Mouse (Mus musculus) MEL (cell line): Measurements from ENCODE around the gene Shroom1. TPM values are rescaled to one million over a fixed set of nuclear protein-coding genes. Genes with fewer than 3 reads are reported as not detected.
A peak's percentile ranks its signal among the peaks of the same experiment; 100 is the strongest.

Experiments used
- DNase-seq: peaks from one replicate; pipeline ENCODE4 v3.0.0; 2011; ENCODE audit warnings: low read depth, low spot score
- H3K27ac ChIP-seq: 2 replicates; pipeline ENCODE4 v1.5.1; 2012; ENCODE audit warnings: low read depth, mild to moderate bottlenecking, control low read depth, low read length, moderate library complexity; ENCODE audit not compliant: control insufficient read depth
- H3K27me3 ChIP-seq, 2 experiments: fragments of 150-350 bp in 1 of 2; sonication (generic) in 1 of 2; 2 replicates each; pipeline ENCODE4 v1.6.1; 2012; ENCODE audit warnings: low read length in 2 of 2, mild to moderate bottlenecking in 2 of 2, improper control_type of control experiment in 1 of 2, moderate library complexity in 1 of 2; ENCODE audit not compliant: insufficient read depth in 2 of 2, control insufficient read depth in 1 of 2
- H3K36me3 ChIP-seq, 2 experiments: 2 replicates each; pipeline ENCODE4 v1.6.1; 2012 to 2014; ENCODE audit warnings: low read length in 2 of 2, improper control_type of control experiment in 1 of 2, inconsistent platforms in 1 of 2, mild to moderate bottlenecking in 1 of 2; ENCODE audit not compliant: insufficient read depth in 2 of 2, control insufficient read depth in 1 of 2
- H3K4me1 ChIP-seq, 2 experiments: fragments of 150-350 bp in 1 of 2; sonication (generic) in 1 of 2; 2 replicates each; pipeline ENCODE4 v1.6.1; 2012; ENCODE audit warnings: low read length in 2 of 2, improper control_type of control experiment in 1 of 2, mild to moderate bottlenecking in 1 of 2; ENCODE audit not compliant: insufficient read depth in 2 of 2, control insufficient read depth in 1 of 2
- H3K4me3 ChIP-seq, 2 experiments: fragments of 150-350 bp in 1 of 2; sonication (generic) in 1 of 2; 2 replicates each; pipeline ENCODE4 v1.5.1; 2012; ENCODE audit warnings: low read depth in 2 of 2, low read length in 2 of 2, mild to moderate bottlenecking in 2 of 2, moderate library complexity in 2 of 2, control low read depth in 1 of 2, improper control_type of control experiment in 1 of 2; ENCODE audit not compliant: control insufficient read depth in 1 of 2, insufficient read depth in 1 of 2
- H3K79me2 ChIP-seq: 2 replicates; pipeline ENCODE4 v1.6.1; 2012; ENCODE audit warnings: mild to moderate bottlenecking, low read length, moderate library complexity; ENCODE audit not compliant: control insufficient read depth, poor library complexity, insufficient read depth
- H3K9ac ChIP-seq: 2 replicates; pipeline ENCODE4 v1.6.1; 2012; ENCODE audit warnings: low read depth, mild to moderate bottlenecking, control low read depth, low read length, moderate library complexity; ENCODE audit not compliant: control insufficient read depth, poor library complexity, severe bottlenecking
- H3K9me3 ChIP-seq: fragments of 150-350 bp; sonication (generic); replicated peaks from 2 replicates; pipeline ENCODE4 v1.6.1; 2012; ENCODE audit warnings: mild to moderate bottlenecking, low read length, improper control_type of control experiment, moderate library complexity; ENCODE audit not compliant: insufficient read depth
- BHLHE40 ChIP-seq: IDR thresholded peaks from 2 replicates; pipeline ENCODE4 v1.6.1; 2012; ENCODE audit warnings: low read depth, mild to moderate bottlenecking, inconsistent platforms, low read length, improper control_type of control experiment, borderline replicate concordance
- CHD1 ChIP-seq: IDR thresholded peaks from 2 replicates; pipeline ENCODE4 v1.6.1; 2012; ENCODE audit warnings: low read depth, mild to moderate bottlenecking, inconsistent platforms, low read length, improper control_type of control experiment
- CHD2 ChIP-seq: IDR thresholded peaks from 2 replicates; pipeline ENCODE4 v1.6.1; 2011; ENCODE audit warnings: low read length, improper control_type of control experiment
- CTCF ChIP-seq, 3 experiments: IDR thresholded peaks in 2 of 3; conservative IDR thresholded peaks in 1 of 3; 2 replicates each; pipeline ENCODE4 v1.5.1; 2011 to 2012; ENCODE audit warnings: low read length in 3 of 3, low read depth in 2 of 3, mild to moderate bottlenecking in 2 of 3, improper control_type of control experiment in 1 of 3, inconsistent platforms in 1 of 3, mixed read lengths in 1 of 3, moderate library complexity in 1 of 3; ENCODE audit not compliant: control insufficient read depth in 1 of 3, insufficient read depth in 1 of 3, poor library complexity in 1 of 3, severe bottlenecking in 1 of 3
- E2F4 ChIP-seq: IDR thresholded peaks from 2 replicates; pipeline ENCODE4 v1.6.1; 2011; ENCODE audit warnings: low read depth, low read length, improper control_type of control experiment, borderline replicate concordance
- ELF1 ChIP-seq: IDR thresholded peaks from 2 replicates; pipeline ENCODE4 v1.6.1; 2014; ENCODE audit warnings: low read depth, mild to moderate bottlenecking, inconsistent platforms, low read length, improper control_type of control experiment, moderate library complexity
- EP300 ChIP-seq, 2 experiments: IDR thresholded peaks; 2 replicates each; pipeline ENCODE4 v1.6.1; 2011; ENCODE audit warnings: improper control_type of control experiment in 2 of 2, low read length in 2 of 2, low read depth in 1 of 2, mild to moderate bottlenecking in 1 of 2
- ETS1 ChIP-seq: IDR thresholded peaks from 2 replicates; pipeline ENCODE4 v1.6.1; 2012; ENCODE audit warnings: low read depth, mild to moderate bottlenecking, inconsistent platforms, low read length, improper control_type of control experiment, moderate library complexity
- GABPA ChIP-seq: IDR thresholded peaks from 2 replicates; pipeline ENCODE4 v1.6.1; 2012; ENCODE audit warnings: low read depth, mild to moderate bottlenecking, inconsistent platforms, low read length, improper control_type of control experiment, moderate library complexity
- GATA1 ChIP-seq: IDR thresholded peaks from 2 replicates; pipeline ENCODE4 v1.6.1; 2011; ENCODE audit warnings: low read depth, low read length, improper control_type of control experiment
- HCFC1 ChIP-seq: IDR thresholded peaks from 2 replicates; pipeline ENCODE4 v1.6.1; 2012; ENCODE audit warnings: low read depth, mild to moderate bottlenecking, inconsistent platforms, low read length, improper control_type of control experiment, moderate library complexity
- JUND ChIP-seq: IDR thresholded peaks from 2 replicates; pipeline ENCODE4 v1.6.1; 2011; ENCODE audit warnings: low read depth, mild to moderate bottlenecking, improper control_type of control experiment, low read length
- MAFK ChIP-seq: IDR thresholded peaks from 2 replicates; pipeline ENCODE4 v1.6.1; 2011; ENCODE audit warnings: low read depth, mild to moderate bottlenecking, low read length, improper control_type of control experiment, borderline replicate concordance
- MAX ChIP-seq: IDR thresholded peaks from 2 replicates; pipeline ENCODE4 v1.6.1; 2011; ENCODE audit warnings: low read length, improper control_type of control experiment
- MAZ ChIP-seq: IDR thresholded peaks from 2 replicates; pipeline ENCODE4 v1.6.1; 2012; ENCODE audit warnings: low read depth, mild to moderate bottlenecking, inconsistent platforms, low read length, improper control_type of control experiment
- MEF2A ChIP-seq: IDR thresholded peaks from 2 replicates; pipeline ENCODE4 v1.6.1; 2014; ENCODE audit warnings: low read depth, mild to moderate bottlenecking, inconsistent platforms, low read length, improper control_type of control experiment; ENCODE audit not compliant: poor library complexity, insufficient replicate concordance, severe bottlenecking; ENCODE audit errors: extremely low read depth
- MXI1 ChIP-seq: IDR thresholded peaks from 2 replicates; pipeline ENCODE4 v1.6.1; 2011; ENCODE audit warnings: mild to moderate bottlenecking, low read depth, low read length, improper control_type of control experiment
- MYB ChIP-seq: IDR thresholded peaks from 2 replicates; pipeline ENCODE4 v1.6.1; 2011; ENCODE audit warnings: mild to moderate bottlenecking, low read depth, low read length, improper control_type of control experiment
- MYC ChIP-seq: IDR thresholded peaks from 2 replicates; pipeline ENCODE4 v1.6.1; 2011; ENCODE audit warnings: low read depth, mild to moderate bottlenecking, low read length, improper control_type of control experiment, moderate library complexity
- NELFE ChIP-seq: IDR thresholded peaks from 2 replicates; pipeline ENCODE4 v1.6.1; 2011; ENCODE audit warnings: low read depth, low read length, improper control_type of control experiment
- NRF1 ChIP-seq: IDR thresholded peaks from 2 replicates; pipeline ENCODE4 v1.6.1; 2014; ENCODE audit warnings: low read depth, mild to moderate bottlenecking, inconsistent platforms, low read length, improper control_type of control experiment, moderate library complexity; ENCODE audit not compliant: poor library complexity, insufficient read depth, severe bottlenecking
- POLR2AphosphoS2 ChIP-seq: IDR thresholded peaks from 2 replicates; pipeline ENCODE4 v1.6.1; 2011; ENCODE audit warnings: low read length, improper control_type of control experiment
- POLR2AphosphoS5 ChIP-seq: IDR thresholded peaks from 2 replicates; pipeline ENCODE4 v1.6.1; 2012; ENCODE audit warnings: low read depth, borderline replicate concordance, mild to moderate bottlenecking, inconsistent platforms, low read length, moderate library complexity, mixed read lengths
- RAD21 ChIP-seq: IDR thresholded peaks from 2 replicates; pipeline ENCODE4 v1.6.1; 2011; ENCODE audit warnings: mild to moderate bottlenecking, low read depth, low read length, improper control_type of control experiment
- RCOR1 ChIP-seq: IDR thresholded peaks from 2 replicates; pipeline ENCODE4 v1.6.1; 2012; ENCODE audit warnings: low read depth, mild to moderate bottlenecking, inconsistent platforms, low read length, improper control_type of control experiment
- SIN3A ChIP-seq: IDR thresholded peaks from 2 replicates; pipeline ENCODE4 v1.6.1; 2012; ENCODE audit warnings: low read length, improper control_type of control experiment, inconsistent platforms
- SMC3 ChIP-seq: IDR thresholded peaks from 2 replicates; pipeline ENCODE4 v1.6.1; 2011; ENCODE audit warnings: low read depth, low read length, improper control_type of control experiment
- TAL1 ChIP-seq: IDR thresholded peaks from 2 replicates; pipeline ENCODE4 v1.6.1; 2012; ENCODE audit warnings: mild to moderate bottlenecking, inconsistent platforms, low read length, moderate library complexity, mixed read lengths
- TBP ChIP-seq: IDR thresholded peaks from 2 replicates; pipeline ENCODE4 v1.8.0; 2011; ENCODE audit warnings: low read depth, low read length, improper control_type of control experiment
- TCF12 ChIP-seq: IDR thresholded peaks from 2 replicates; pipeline ENCODE4 v1.6.1; 2014; ENCODE audit warnings: low read depth, mild to moderate bottlenecking, inconsistent platforms, low read length, improper control_type of control experiment, moderate library complexity
- UBTF ChIP-seq: IDR thresholded peaks from 2 replicates; pipeline ENCODE4 v1.6.1; 2012; ENCODE audit warnings: low read depth, mild to moderate bottlenecking, inconsistent platforms, low read length, improper control_type of control experiment, moderate library complexity, borderline replicate concordance; ENCODE audit not compliant: insufficient read depth
- USF1 ChIP-seq: IDR thresholded peaks from 2 replicates; pipeline ENCODE4 v1.6.1; 2014; ENCODE audit warnings: low read depth, mild to moderate bottlenecking, inconsistent platforms, low read length, improper control_type of control experiment, moderate library complexity
- USF2 ChIP-seq, 2 experiments: IDR thresholded peaks; 2 replicates each; pipeline ENCODE4 v1.6.1; 2011 to 2012; ENCODE audit warnings: improper control_type of control experiment in 2 of 2, low read length in 2 of 2, borderline replicate concordance in 1 of 2, inconsistent platforms in 1 of 2, low read depth in 1 of 2, mild to moderate bottlenecking in 1 of 2; ENCODE audit not compliant: insufficient read depth in 1 of 2
- ZC3H11A ChIP-seq: IDR thresholded peaks from 2 replicates; pipeline ENCODE4 v1.6.1; 2012; ENCODE audit warnings: low read depth, mild to moderate bottlenecking, inconsistent platforms, low read length, improper control_type of control experiment
- ZKSCAN1 ChIP-seq: IDR thresholded peaks from 2 replicates; pipeline ENCODE4 v1.6.1; 2012; ENCODE audit warnings: low read depth, mild to moderate bottlenecking, inconsistent platforms, low read length, improper control_type of control experiment, moderate library complexity
- ZMIZ1 ChIP-seq: IDR thresholded peaks from 2 replicates; pipeline ENCODE4 v1.6.1; 2012; ENCODE audit warnings: low read depth, mild to moderate bottlenecking, inconsistent platforms, low read length, improper control_type of control experiment, moderate library complexity
- ZNF384 ChIP-seq: IDR thresholded peaks from 2 replicates; pipeline ENCODE4 v1.6.1; 2012; ENCODE audit warnings: low read depth, mild to moderate bottlenecking, inconsistent platforms, low read length, improper control_type of control experiment
- polyA plus RNA-seq, 2 experiments: library from polyadenylated mRNA; stranded (reverse) in 1 of 2; unstranded in 1 of 2; fragments of >175 nt in 1 of 2; fragments of >200 nt in 1 of 2; gene quantifications; 2 replicates each; pipeline versions ENCODE4 v1.2.1 to v1.2.4; 2012; ENCODE audit warnings: low replicate concordance in 2 of 2, low read depth in 1 of 2; ENCODE audit not compliant: insufficient read length in 2 of 2, insufficient read depth in 1 of 2, missing spikeins in 1 of 2
- total RNA-seq: library from RNA; depleted of rRNA; stranded (reverse); fragments of 300-350 nt; gene quantifications from 2 replicates; pipeline ENCODE4 v1.2.3, GENCODE M21; 2012

The Shroom1 gene
- total and polyA plus RNA-seq, 3 experiments = 0.19 TPM; not detected in 2

- Histone ChIP-seq H3K4me1 (peaks cover 0 to 16% of the 10 kb centered on the region in 2 experiments; a peak in 2 of 4 replicates), H3K9ac (peak overlapping the region; percentile 51), H3K27ac (peak overlapping the region; percentile 13), H3K4me3 (peak overlapping the region; percentile 13 to 48), H3K27me3 (no peaks in the 10 kb centered on the region), H3K9me3 (no peaks in the 10 kb centered on the region), H3K79me2 (no peaks in the 10 kb centered on the region), H3K36me3 (peaks cover 0 to 7% of the 10 kb centered on the region in 2 experiments; a peak in 2 of 4 replicates)
- peak; percentile 88 for DNase-seq
- no peak for TF ChIP-seq MAZ
- TF ChIP-seq TAL1 = no peak
- no peak for TF ChIP-seq MXI1
- peak; percentile 88; the same call in 1 of the 2 replicates for TF ChIP-seq UBTF
- TF ChIP-seq MAX = no peak
- TF ChIP-seq CHD2 = no peak
- no peak for TF ChIP-seq SIN3A
- no peak for TF ChIP-seq ZC3H11A
- no peak for TF ChIP-seq POLR2AphosphoS5
- no peak for TF ChIP-seq NRF1
- no peak for TF ChIP-seq USF2 (IDR thresholded peaks at IDR 0.05; ENCODE audit: borderline replicate concordance in 1 of 2, insufficient read depth in 1 of 2, low read depth in 1 of 2, low read length in 2 of 2)
- no peak for TF ChIP-seq GABPA
- no peak for TF ChIP-seq ZKSCAN1
- peak; percentile 41; the same call in 1 of the 2 replicates for TF ChIP-seq HCFC1
- peak; percentile 44; the same call in 1 of the 2 replicates for TF ChIP-seq ETS1
- TF ChIP-seq ELF1 = 0 out of 2 replicates have a peak, but pooled peaks have one; percentile 6
- no peak for TF ChIP-seq CTCF (IDR thresholded peaks at IDR 0.05 in 2 of 3, conservative IDR thresholded peaks at IDR 0.05 in 1 of 3; ENCODE audit: control insufficient read depth in 1 of 3, insufficient read depth in 1 of 3, low read depth in 2 of 3, low read length in 3 of 3, poor library complexity in 1 of 3, severe bottlenecking in 1 of 3)
- no peak for TF ChIP-seq MYB
- peak; percentile 90 for TF ChIP-seq RCOR1
- TF ChIP-seq NELFE = no peak
- no peak for TF ChIP-seq ZNF384
- TF ChIP-seq SMC3 = no peak
- no peak for TF ChIP-seq MAFK
- no peak for TF ChIP-seq JUND
- TF ChIP-seq BHLHE40 = no peak
- no peak for TF ChIP-seq USF1
- peak; percentile 77 for TF ChIP-seq GATA1
- peak; percentile 80 for TF ChIP-seq TBP
- TF ChIP-seq E2F4 = no peak
- TF ChIP-seq CHD1 = no peak
- no peak for TF ChIP-seq POLR2AphosphoS2
- TF ChIP-seq TCF12 = peak; percentile 38; the same call in 1 of the 2 replicates
- no peak for TF ChIP-seq MYC
- peak in 1 of 2 experiments; percentile 70; a peak in 3 of 4 replicates for TF ChIP-seq EP300 (IDR thresholded peaks at IDR 0.05; ENCODE audit: low read depth in 1 of 2, low read length in 2 of 2)
- TF ChIP-seq MEF2A = peak; percentile 76; the same call in 1 of the 2 replicates
- no peak for TF ChIP-seq RAD21
- TF ChIP-seq ZMIZ1 = no peak
These were observed 15.1 kb upstream of the Shroom1 start for GRCm38 (mm10) chr11:53441921-53442320.
